Mouse (Mus musculus) heart, adult 2 months (tissue): ENCODE measurements around the gene Tbc1d14. TPM values are rescaled to one million over a fixed set of nuclear protein-coding genes. Genes with fewer than 3 reads are reported as not detected.

Experiments
- DNase-seq, 2 experiments: peaks; one replicate each; pipeline ENCODE4 v3.0.0; 2021
- H3K27ac ChIP-seq: fragments of 200-600 bp; 2 replicates; pipeline ENCODE4 v1.8.1; 2022
- H3K27me3 ChIP-seq: fragments of 200-500 bp; 2 replicates; pipeline ENCODE4 v1.6.1; 2012; ENCODE audit warnings: mild to moderate bottlenecking, low read length, inconsistent platforms, mixed read lengths; ENCODE audit not compliant: control insufficient read depth, insufficient read depth
- H3K36me3 ChIP-seq: fragments of 200-500 bp; 2 replicates; pipeline ENCODE4 v1.6.1; 2012; ENCODE audit warnings: low read length, inconsistent platforms; ENCODE audit not compliant: control insufficient read depth, insufficient read depth
- H3K4me1 ChIP-seq: fragments of 200-500 bp; 2 replicates; pipeline ENCODE4 v1.6.1; 2011; ENCODE audit warnings: low read length; ENCODE audit not compliant: control insufficient read depth, insufficient read depth
- H3K4me3 ChIP-seq: fragments of 200-600 bp; 2 replicates; pipeline ENCODE4 v1.8.1; 2022
- H3K79me2 ChIP-seq: fragments of 200-500 bp; replicated peaks from 2 replicates; pipeline ENCODE4 v1.6.1; 2012; ENCODE audit warnings: mild to moderate bottlenecking, inconsistent platforms, low read length, moderate library complexity, mixed read lengths; ENCODE audit not compliant: control insufficient read depth, insufficient read depth
- H3K9ac ChIP-seq: fragments of 200-500 bp; 2 replicates; pipeline ENCODE4 v1.6.1; 2012; ENCODE audit warnings: low read depth, mild to moderate bottlenecking, control low read depth, inconsistent platforms, low read length, mixed read lengths
- CTCF ChIP-seq: fragments of 200-600 bp; IDR thresholded peaks from 2 replicates; pipeline ENCODE4 v1.8.1; 2022; ENCODE audit warnings: antibody characterized with exemption, mild to moderate bottlenecking, moderate library complexity
- EP300 ChIP-seq: fragments of 200-500 bp; IDR thresholded peaks from 2 replicates; pipeline ENCODE4 v1.6.1; 2011; ENCODE audit warnings: low read depth, low read length, control low read depth; ENCODE audit not compliant: insufficient read depth
- POLR2A ChIP-seq: fragments of 200-500 bp; IDR thresholded peaks from 2 replicates; pipeline ENCODE4 v1.6.1; 2011; ENCODE audit warnings: mild to moderate bottlenecking, low read depth, low read length, control low read depth; ENCODE audit not compliant: insufficient read depth
- WGBS: fragments of 180-500 bp; shearing (Covaris S2); methylation state at CpG from one replicate; pipeline ENCODE4 v1.1.7; 2018; 5-methylcytosine and 5-hydroxymethylcytosine counted together
- intact Hi-C: fragments of 180-260 bp; cut with DNase I; formaldehyde crosslinking; loops from one replicate; pipeline ENCODE4 v1.15.1; 2025
- polyA plus RNA-seq: library from polyadenylated mRNA; depleted of rRNA; stranded (reverse); fragments of >200 nt; gene quantifications from 2 replicates; pipeline ENCODE4 v1.2.3, GENCODE M21; 2012; rRNA removed
- total RNA-seq, 2 experiments: library from RNA; stranded (reverse); gene quantifications; 2 replicates each; pipeline ENCODE4 v1.2.3; 2021

Gene Tbc1d14
- total and polyA plus RNA-seq, 3 experiments: 11.7 to 13.0 (median 12.4) TPM

GRCm38 (mm10) chr5:36444611-36445010, 148.5 kb downstream of the Tbc1d14 start:
- Histone ChIP-seq H3K79me2 (no peaks in the 10 kb centered on the region), H3K4me3 (no peak overlapping the region), H3K27me3 (no peaks in the 10 kb centered on the region), H3K36me3 (no peaks in the 10 kb centered on the region), H3K9ac (no peak overlapping the region), H3K4me1 (no peaks in the 10 kb centered on the region), H3K27ac (no peak overlapping the region)
- 62% methylated on average over 4 of the region's 4 CpGs for WGBS
- DNase-seq: no peak
- intact Hi-C loops: no loop called here
- TF ChIP-seq CTCF: no peak
- TF ChIP-seq EP300: no peak
- no peak for TF ChIP-seq POLR2A

GRCm38 (mm10) chr5:36440741-36441140, 152.3 kb downstream of the Tbc1d14 start:
- H3K27me3 ChIP-seq: no peaks in the 10 kb centered on the region; the same call in 1 of the 2 replicates
- DNase-seq: no peak
- TF ChIP-seq EP300: no peak
- no peak for TF ChIP-seq POLR2A
- no peak for TF ChIP-seq CTCF
- no peak overlapping the region for H3K27ac ChIP-seq
- no peak overlapping the region for H3K9ac ChIP-seq
- no peaks in the 10 kb centered on the region for H3K36me3 ChIP-seq
- no peaks in the 10 kb centered on the region for H3K79me2 ChIP-seq
- intact Hi-C loops: no loop called here
- no peak overlapping the region for H3K4me3 ChIP-seq
- no peaks in the 10 kb centered on the region for H3K4me1 ChIP-seq
- WGBS: 59% methylated on average over 3 of the region's 3 CpGs

Other genes with a start within 250 kb of the Tbc1d14 start
- gene Sorcs2, start 195.1 kb downstream of the Tbc1d14 start, total RNA-seq: 1 to 10 TPM; 6.0 to 7.7 TPM
- 9.0 and 14.5 TPM in 2 replicates for gene Sorcs2, start 195.1 kb downstream of the Tbc1d14 start, polyA plus RNA-seq
- gene Grpel1, start 128.3 kb downstream of the Tbc1d14 start, total RNA-seq: 10 to 100 TPM; 52.1 to 64.3 TPM
- 29.8 and 35.5 TPM in 2 replicates for gene Grpel1, start 128.3 kb downstream of the Tbc1d14 start, polyA plus RNA-seq
- 10 to 100 TPM; 13.5 to 16.9 TPM for gene Tada2b, start 109.0 kb downstream of the Tbc1d14 start, total RNA-seq
- gene Tada2b, start 109.0 kb downstream of the Tbc1d14 start, polyA plus RNA-seq: 8.5 and 11.5 TPM in 2 replicates
- gene Ccdc96, start 108.7 kb downstream of the Tbc1d14 start, total RNA-seq: under 1 TPM; 0.21 to 0.39 TPM
- gene Ccdc96, start 108.7 kb downstream of the Tbc1d14 start, polyA plus RNA-seq: 0.09 and 0.14 TPM in 2 replicates
- 100 to 1,000 TPM in 1 of 2 experiments, 10 to 100 TPM in 1; 81.8 to 104 TPM for gene D5Ertd579e, start 102.7 kb upstream of the Tbc1d14 start, total RNA-seq
- 22.5 and 45.3 TPM in 2 replicates for gene D5Ertd579e, start 102.7 kb upstream of the Tbc1d14 start, polyA plus RNA-seq
- gene Bloc1s4, start 155.4 kb upstream of the Tbc1d14 start, total RNA-seq: 10 to 100 TPM; 11.1 to 13.5 TPM
- gene Bloc1s4, start 155.4 kb upstream of the Tbc1d14 start, polyA plus RNA-seq: 8.8 and 9.7 TPM in 2 replicates
- gene Mrfap1, start 203.5 kb upstream of the Tbc1d14 start, total RNA-seq: 100 to 1,000 TPM; 267 to 273 TPM
- gene Mrfap1, start 203.5 kb upstream of the Tbc1d14 start, polyA plus RNA-seq: 89.1 and 135 TPM in 2 replicates
- gene Man2b2, start 237.4 kb upstream of the Tbc1d14 start, total RNA-seq: 10 to 100 TPM; 20.3 to 20.6 TPM
- 24.1 and 32.1 TPM in 2 replicates for gene Man2b2, start 237.4 kb upstream of the Tbc1d14 start, polyA plus RNA-seq